Mouse (Mus musculus) liver, embryonic 14.5 days (tissue): ENCODE results near the gene Tnik.

Source experiments
- CTCF ChIP-seq: IDR thresholded peaks from 2 replicates; pipeline ENCODE4 v1.5.1; 2016; ENCODE audit warnings: antibody characterized with exemption, low read depth, control low read depth
- EP300 ChIP-seq: IDR thresholded peaks from 2 replicates; pipeline ENCODE4 v1.6.1; 2016; ENCODE audit warnings: antibody characterized with exemption, low read depth

- TF ChIP-seq EP300 (no peak), CTCF (no peak)
Observed at GRCm38 (mm10) chr3:28232885-28233284, 30.1 kb upstream of the Tnik start.
